ENCODE assay signal across 21 mouse cellular contexts in the genomic region with DNA sequence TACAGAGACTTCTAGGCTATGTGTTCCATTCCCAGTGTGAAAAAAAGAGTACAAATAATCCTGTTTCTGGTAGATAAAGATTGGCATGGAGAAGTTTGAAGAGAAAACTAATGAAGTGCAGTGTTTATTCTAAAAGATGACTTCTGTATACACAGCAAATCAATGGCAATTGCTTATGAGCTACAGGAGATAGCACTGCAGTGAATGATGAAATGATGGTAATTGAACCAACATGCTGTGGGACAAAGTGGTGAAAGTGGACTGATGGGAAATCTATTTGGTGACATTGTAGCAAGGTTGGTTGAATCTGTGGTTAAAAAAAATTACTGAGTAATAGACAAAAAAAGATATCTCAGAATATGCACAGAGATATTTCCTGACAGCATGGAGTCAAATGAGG.
DNase-seq lines count a peak whose midpoint lies in the region; ATAC-seq and TF ChIP-seq lines count a peak whose summit lies in the region.
"Had no signal": no experiment of that assay in that cellular context is flagged by ENCODE, and none has a peak within 500 bp of the region (broad histone marks: within the 10 kb centered on the region; RNA-seq: fewer than 3 reads in every experiment).

No protein-coding gene starts in this region.

- H3K9me3 ChIP-seq in lung, embryonic 14.5 days (ENCODE audit: low read depth, low read length) = no peaks in the 10 kb centered on the region
- no peaks in the 10 kb centered on the region for H3K9me3 ChIP-seq in lung, postnatal 0 days (ENCODE audit: low read length)
- no peaks in the 10 kb centered on the region for H3K9me3 ChIP-seq in lung, embryonic 15.5 days
- H3K9me3 ChIP-seq in lung, embryonic 16.5 days (ENCODE audit: control insufficient read depth, low read length) = no peaks in the 10 kb centered on the region
- H3K9me3 ChIP-seq: G1E had no signal

- no peak overlapping the region for H3K27ac ChIP-seq in lung, embryonic 14.5 days (ENCODE audit: low read depth)
- H3K27ac ChIP-seq in lung, postnatal 0 days (ENCODE audit: low read length) = no peak overlapping the region
- no peak overlapping the region for H3K27ac ChIP-seq in lung, embryonic 15.5 days
- no peak overlapping the region for H3K27ac ChIP-seq in lung, embryonic 16.5 days (ENCODE audit: low read length)

- DNase-seq in lung, embryonic 14.5 days = peak; percentile 80
- no peak for DNase-seq in lung, postnatal 0 days (ENCODE audit: low spot score)
- no peak for DNase-seq in lung, adult 2 months
- DNase-seq in lung, postnatal 4 days = no peak
- DNase-seq: adrenal gland, adult 2 months; adrenal gland, adult 8-10 months; adrenal gland, postnatal 10 days; adrenal gland, postnatal 14 days; adrenal gland, postnatal 25 days; adrenal gland, postnatal 36 days; B cell, adult 2 months; cerebellum, adult 11 months; cerebellum, adult 11-12 months; cerebellum, adult 18-20 months had no signal

- H3K4me3 ChIP-seq in lung, embryonic 14.5 days (ENCODE audit: low read depth, low read length) = no peak overlapping the region
- no peak overlapping the region for H3K4me3 ChIP-seq in lung, postnatal 0 days (ENCODE audit: low read depth, low read length)
- no peak overlapping the region for H3K4me3 ChIP-seq in lung, embryonic 15.5 days
- no peak overlapping the region for H3K4me3 ChIP-seq in lung, adult 2 months (replicated peaks; ENCODE audit: extremely low read depth, low read depth, low read length)
- no peak overlapping the region for H3K4me3 ChIP-seq in lung, embryonic 16.5 days (ENCODE audit: low read length)

- H3K27me3 ChIP-seq in lung, embryonic 14.5 days (ENCODE audit: insufficient read depth, low read length) = no peaks in the 10 kb centered on the region
- no peaks in the 10 kb centered on the region for H3K27me3 ChIP-seq in lung, postnatal 0 days (replicated peaks; ENCODE audit: insufficient read depth, low read length)
- H3K27me3 ChIP-seq in lung, embryonic 15.5 days = no peaks in the 10 kb centered on the region
- no peaks in the 10 kb centered on the region for H3K27me3 ChIP-seq in lung, embryonic 16.5 days (ENCODE audit: control insufficient read depth, insufficient read depth, low read depth, low read length)
- H3K27me3 ChIP-seq: CH12.LX, Patski had no signal

- no peak for TF ChIP-seq POLR2A in lung, adult 2 months (IDR thresholded peaks at IDR 0.05; ENCODE audit: borderline replicate concordance, extremely low read depth, low read depth, low read length)

- ATAC-seq in lung, embryonic 14.5 days (ENCODE audit: insufficient read depth) = peak; percentile 92
- no peak for ATAC-seq in lung, postnatal 0 days
- peak; percentile 81; the same call in 1 of the 2 replicates for ATAC-seq in lung, embryonic 15.5 days (ENCODE audit: borderline replicate concordance, extremely low read depth, low FRiP score, low TSS enrichment)
- peak; percentile 62; the same call in 1 of the 2 replicates for ATAC-seq in lung, embryonic 16.5 days (ENCODE audit: low read depth)
- ATAC-seq: activated CD4-positive, CD25-positive, alpha-beta regulatory T cell, adult 4 months; CD4-positive, CD25-positive, alpha-beta regulatory T cell, adult 4 months; Patski had no signal

- no peaks in the 10 kb centered on the region for H3K36me3 ChIP-seq in lung, embryonic 14.5 days (ENCODE audit: insufficient read depth)
- no peaks in the 10 kb centered on the region for H3K36me3 ChIP-seq in lung, postnatal 0 days (ENCODE audit: insufficient read depth, low read length)
- no peaks in the 10 kb centered on the region for H3K36me3 ChIP-seq in lung, embryonic 15.5 days
- H3K36me3 ChIP-seq in lung, embryonic 16.5 days (ENCODE audit: control insufficient read depth, insufficient read depth, low read length) = no peaks in the 10 kb centered on the region
- H3K36me3 ChIP-seq: G1E had no signal

- H3K4me2 ChIP-seq in lung, embryonic 14.5 days = no peak overlapping the region
- no peak overlapping the region for H3K4me2 ChIP-seq in lung, postnatal 0 days (replicated peaks; ENCODE audit: low read depth, low read length)
- no peak overlapping the region for H3K4me2 ChIP-seq in lung, embryonic 15.5 days
- H3K4me2 ChIP-seq in lung, embryonic 16.5 days (ENCODE audit: low read depth, low read length) = no peak overlapping the region

- H3K4me1 ChIP-seq in lung, embryonic 14.5 days (ENCODE audit: insufficient read depth) = no peaks in the 10 kb centered on the region
- H3K4me1 ChIP-seq in lung, postnatal 0 days (ENCODE audit: insufficient read depth, low read depth, low read length) = no peaks in the 10 kb centered on the region
- H3K4me1 ChIP-seq in lung, embryonic 15.5 days = no peaks in the 10 kb centered on the region
- H3K4me1 ChIP-seq in lung, adult 2 months (ENCODE audit: control insufficient read depth, insufficient read depth, low read length) = no peaks in the 10 kb centered on the region
- no peaks in the 10 kb centered on the region for H3K4me1 ChIP-seq in lung, embryonic 16.5 days (replicated peaks; ENCODE audit: control insufficient read depth, insufficient read depth, low read length)

- no peak overlapping the region for H3K9ac ChIP-seq in lung, embryonic 14.5 days
- H3K9ac ChIP-seq in lung, postnatal 0 days (replicated peaks; ENCODE audit: low read depth) = no peak overlapping the region
- H3K9ac ChIP-seq in lung, embryonic 15.5 days = no peak overlapping the region
- H3K9ac ChIP-seq in lung, embryonic 16.5 days (ENCODE audit: low read length) = no peak overlapping the region

- no peak for TF ChIP-seq CTCF in lung, embryonic 14.5 days (IDR thresholded peaks at IDR 0.05; ENCODE audit: low read depth)
- TF ChIP-seq CTCF in lung, postnatal 0 days (IDR thresholded peaks at IDR 0.05) = no peak
- TF ChIP-seq CTCF in lung, adult 2 months (IDR thresholded peaks at IDR 0.05; ENCODE audit: insufficient read depth, low read length) = no peak

- TF ChIP-seq EP300 in lung, postnatal 0 days (IDR thresholded peaks at IDR 0.05) = no peak
